Mouse (Mus musculus): ENCODE results near the gene Ap4b1. TPM values are rescaled to one million over a fixed set of nuclear protein-coding genes. Genes with fewer than 3 reads are reported as not detected.
"Not testable (repeated sequence)": the region's sequence is repeated elsewhere in the genome, so short reads cannot be mapped to it uniquely, and the experiment has no call there.

Gene Ap4b1
- 10 to 100 TPM; 18.8 to 23.7 TPM for total RNA-seq (2021)
- long read RNA-seq, experiment 1, transcript Ap4b1-201 (10 exons, 2,799 nt) = major isoform, 16 of 31 reads
- long read RNA-seq, experiment 1, partial matches to known transcripts = 5 of 31 reads
- long read RNA-seq, experiment 1, other reads (novel, unspliced or antisense) = 10 of 31 reads
- long read RNA-seq, experiment 2, transcript Ap4b1-201 (10 exons, 2,799 nt) = major isoform, 11 of 16 reads
- long read RNA-seq, experiment 2, partial matches to known transcripts = 1 of 16 reads
- long read RNA-seq, experiment 2, other reads (novel, unspliced or antisense) = 4 of 16 reads

DNA sequence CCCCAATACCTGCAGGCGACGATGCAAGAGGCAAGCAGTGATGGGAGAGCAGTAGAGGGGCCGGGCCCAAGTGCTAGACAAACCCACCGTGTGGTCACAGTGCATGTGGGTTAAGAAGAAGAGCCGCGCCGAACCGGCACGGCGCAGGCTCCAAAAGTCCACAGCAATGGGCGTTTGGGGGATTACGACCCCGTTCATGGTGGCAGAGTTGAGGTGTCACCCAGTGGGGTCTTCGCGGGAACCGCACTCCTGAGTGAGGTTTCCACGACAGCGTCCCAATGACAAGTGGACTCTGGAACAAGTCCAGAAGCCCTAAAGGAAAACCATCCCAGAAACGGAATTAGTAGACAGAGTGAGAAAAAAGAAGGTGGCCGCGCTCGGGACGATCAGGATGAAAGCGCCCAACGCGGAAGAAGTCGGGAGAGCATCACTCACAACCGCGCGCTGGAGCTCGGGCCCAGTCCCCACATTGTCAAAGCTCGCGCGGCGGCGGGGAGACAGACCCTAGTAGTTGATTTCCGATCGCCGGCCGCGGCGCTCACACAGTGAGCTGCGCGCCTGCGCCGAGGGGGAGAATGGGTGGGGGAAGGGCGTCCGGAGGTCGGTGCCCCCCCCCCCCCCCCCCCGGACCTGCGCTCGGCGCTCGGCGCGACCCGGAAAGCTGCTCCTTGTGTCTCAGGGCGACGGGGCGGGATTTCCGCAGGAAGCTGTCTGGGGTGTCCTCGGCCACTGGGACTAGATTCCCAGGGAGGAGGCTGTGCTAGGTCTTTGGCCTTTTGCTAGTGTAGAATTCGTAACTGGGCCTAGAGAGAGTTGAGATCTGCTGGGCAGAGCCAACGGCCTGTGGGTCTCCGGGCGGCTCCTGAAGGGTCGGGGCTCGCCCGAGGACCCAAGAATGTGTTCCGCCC is at the start of gene Ap4b1, which contains the start of the genes Dclre1b and Gm43064:
Gene Ap4b1 (plus strand): TSS at position 630 of the 908 bp plus-strand sequence.
Gene Dclre1b (minus strand): TSS at position 554 of the 908 bp plus-strand sequence.
Gene Gm43064 (plus strand): TSS at position 683 of the 908 bp plus-strand sequence.
- peak; percentile 94 for DNase-seq

DNA sequence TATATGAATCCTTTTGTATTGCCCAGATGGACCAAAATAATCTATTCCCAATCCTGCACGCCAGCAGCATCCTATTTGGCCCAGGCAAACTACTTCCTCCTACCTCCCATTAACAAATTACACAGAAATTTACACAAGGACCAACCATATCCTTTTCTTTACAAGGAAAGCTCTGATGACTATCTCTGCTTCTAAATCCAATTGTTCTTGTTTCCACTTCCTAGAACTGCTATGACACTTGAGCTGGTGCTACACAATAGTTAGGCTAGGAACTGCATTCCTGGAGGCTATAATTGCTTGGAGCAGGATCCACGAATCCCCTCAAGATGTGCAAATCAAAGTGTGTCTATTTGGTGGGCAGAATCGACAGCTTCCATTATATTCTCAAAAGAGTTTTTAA is 42.5 kb upstream of the Ap4b1 start:
- no peak for DNase-seq

DNA sequence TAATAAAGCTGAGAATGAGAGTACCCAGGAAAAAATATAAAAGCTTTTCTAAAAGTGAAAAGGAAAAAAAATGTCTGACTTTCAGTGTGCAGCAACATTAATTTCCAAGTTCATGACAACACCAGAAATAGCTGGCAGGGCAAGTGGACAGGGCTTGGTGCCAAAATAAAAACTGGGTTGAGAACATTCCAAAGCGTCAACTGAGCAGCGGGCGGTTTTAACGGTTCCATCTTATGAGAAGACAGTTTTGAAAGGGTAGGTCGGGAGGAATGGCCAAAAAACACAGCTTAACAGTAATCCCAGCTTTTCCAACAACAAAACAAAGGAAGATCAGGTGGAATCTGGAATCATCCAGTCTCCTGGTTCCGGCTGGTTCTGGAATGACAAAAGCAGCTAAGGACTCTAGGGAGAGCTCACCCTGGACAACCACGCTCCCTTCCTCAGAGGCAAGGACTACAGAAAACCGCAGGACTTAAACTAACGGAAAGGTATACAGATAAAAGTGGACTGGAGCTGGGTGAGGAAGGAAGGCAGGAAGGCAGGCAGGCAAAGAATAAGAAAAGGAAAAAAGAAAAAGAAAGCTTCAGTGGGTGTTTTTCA is 37.7 kb upstream of the Ap4b1 start:
- peak; percentile 85 for DNase-seq

DNA sequence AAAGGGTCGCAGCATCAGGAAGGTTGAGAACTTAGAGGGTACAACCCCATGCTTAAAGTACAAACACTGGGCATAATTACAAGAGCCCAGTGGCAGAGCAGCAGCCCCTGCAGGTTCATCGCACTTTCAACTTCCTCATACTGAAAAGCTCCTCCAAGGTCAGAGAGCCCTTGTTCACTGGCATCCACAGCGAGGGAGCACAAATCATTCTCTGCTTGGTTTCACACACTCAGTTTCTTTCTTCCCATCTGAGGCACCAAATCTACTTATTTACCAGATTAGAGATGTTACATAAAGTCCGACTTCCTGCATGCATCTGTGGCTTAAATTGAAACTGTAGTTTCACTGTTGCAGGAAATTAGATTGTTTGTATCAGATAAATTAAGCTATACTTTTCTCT is 36.5 kb upstream of the Ap4b1 start:
- DNase-seq = no peak

DNA sequence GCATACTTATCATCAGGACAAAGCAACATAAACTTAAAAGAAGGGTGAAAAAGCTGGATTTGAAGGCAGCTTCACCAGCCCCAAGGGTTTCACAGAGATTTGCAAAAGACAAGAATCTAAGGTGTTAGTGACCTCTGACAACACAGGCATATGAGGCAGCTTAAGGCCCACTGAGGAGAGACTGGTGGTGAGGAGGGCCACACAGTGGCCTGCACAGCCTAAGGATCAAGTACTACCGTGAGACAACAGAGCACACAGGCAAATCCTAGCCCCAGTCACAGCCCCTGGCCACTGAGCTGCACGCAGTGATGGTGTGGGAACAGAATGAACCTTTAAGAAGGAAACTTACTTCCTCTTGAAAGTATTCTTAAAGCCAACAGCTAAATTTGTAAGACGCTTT is 35.8 kb upstream of the Ap4b1 start:
- no peak for DNase-seq

DNA sequence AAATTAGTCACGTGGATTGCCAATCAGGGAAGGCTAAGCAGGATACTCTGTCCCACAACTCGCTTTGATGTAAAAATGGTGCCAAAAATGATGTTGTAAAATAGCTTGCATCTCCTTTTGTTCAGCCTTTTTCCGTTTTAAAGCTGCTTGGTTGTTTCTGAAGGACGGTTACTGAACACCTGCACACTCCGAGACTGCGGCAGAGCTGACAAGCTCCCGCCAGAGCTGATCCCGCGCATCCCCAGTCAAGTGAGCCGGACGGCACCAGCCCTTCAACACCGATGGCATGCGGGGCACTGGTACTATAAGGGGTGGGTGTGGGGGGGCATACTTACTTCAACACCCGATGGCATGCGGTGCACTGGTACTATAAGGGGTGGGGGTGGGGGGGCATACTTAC is 35.3 kb upstream of the Ap4b1 start:
- no peak for DNase-seq

DNA sequence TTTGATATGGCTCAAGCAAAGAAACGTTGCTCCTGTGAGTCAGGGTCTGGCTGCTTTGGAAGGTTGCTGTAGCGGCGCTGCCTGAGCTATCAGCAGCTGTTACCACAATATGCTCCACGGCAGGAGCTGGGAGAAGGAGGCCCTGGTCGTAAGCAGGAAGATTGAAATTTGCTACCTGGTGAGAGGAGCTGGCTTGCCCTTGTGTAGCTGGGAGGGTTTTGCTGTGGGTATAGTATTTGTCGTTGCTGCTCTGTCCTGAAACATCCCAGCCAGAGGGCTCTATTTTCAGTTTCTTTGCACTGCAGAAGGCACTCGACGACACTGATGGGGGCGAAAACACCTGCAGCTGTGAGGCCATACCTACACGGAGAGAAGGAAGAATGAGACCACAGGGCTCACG is 31.4 kb upstream of the Ap4b1 start:
- no peak for DNase-seq

DNA sequence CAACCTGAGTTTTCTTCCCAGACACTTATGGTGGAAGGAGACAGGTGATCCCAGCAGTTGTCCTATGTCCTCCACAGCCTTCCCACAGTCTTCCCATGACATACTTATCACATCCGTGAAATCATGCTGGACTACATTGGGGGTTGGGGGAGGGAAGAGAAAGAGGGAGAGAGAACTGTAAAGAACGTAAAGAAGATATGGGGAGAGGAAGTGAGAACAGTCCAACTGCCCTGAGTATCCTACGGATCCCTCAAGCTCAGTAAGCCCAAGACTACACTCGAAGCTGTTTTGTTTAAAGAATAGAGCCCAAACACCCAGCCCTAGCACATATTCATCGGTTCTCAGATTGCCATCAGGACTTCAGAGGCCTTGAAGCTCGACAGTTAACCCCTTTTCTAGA is 30.7 kb upstream of the Ap4b1 start:
- DNase-seq = no peak

DNA sequence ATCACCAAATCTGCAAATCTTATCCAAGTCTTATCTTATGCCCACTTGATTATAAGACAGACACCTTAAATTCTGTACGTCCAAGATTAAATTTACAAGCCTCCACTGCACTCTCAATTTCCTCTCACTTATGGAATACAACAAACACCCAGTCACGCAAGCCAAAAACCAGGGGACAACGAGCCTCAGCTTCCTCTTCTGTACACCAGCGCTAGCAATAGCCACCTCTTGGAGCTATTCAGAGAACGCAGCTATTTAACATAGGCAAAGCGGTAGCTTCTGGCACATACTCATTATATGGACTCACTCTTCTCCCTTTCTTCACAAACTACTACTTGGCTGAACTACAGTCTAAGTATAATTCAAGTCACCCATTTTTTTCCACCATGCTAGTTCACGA is 30.1 kb upstream of the Ap4b1 start:
- no peak for DNase-seq

DNA sequence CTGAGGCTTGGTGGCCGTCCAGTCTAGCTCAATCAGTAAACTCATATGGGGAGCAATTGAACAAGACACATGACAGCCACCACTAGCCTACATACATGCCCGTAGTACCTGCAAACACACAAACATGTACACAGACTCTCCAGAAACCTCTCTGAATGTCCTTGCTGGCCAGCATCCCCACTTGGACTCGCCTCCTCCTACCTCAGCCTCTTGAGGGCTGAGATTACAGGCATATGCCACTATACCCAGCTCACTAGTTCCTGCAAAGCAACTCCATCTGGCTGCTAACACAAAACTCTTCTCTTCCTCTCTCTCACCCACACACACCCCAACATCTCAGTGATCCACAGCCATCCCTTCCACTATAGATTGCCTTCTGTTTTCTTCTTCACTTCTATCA is 29.0 kb upstream of the Ap4b1 start:
- no peak for DNase-seq

DNA sequence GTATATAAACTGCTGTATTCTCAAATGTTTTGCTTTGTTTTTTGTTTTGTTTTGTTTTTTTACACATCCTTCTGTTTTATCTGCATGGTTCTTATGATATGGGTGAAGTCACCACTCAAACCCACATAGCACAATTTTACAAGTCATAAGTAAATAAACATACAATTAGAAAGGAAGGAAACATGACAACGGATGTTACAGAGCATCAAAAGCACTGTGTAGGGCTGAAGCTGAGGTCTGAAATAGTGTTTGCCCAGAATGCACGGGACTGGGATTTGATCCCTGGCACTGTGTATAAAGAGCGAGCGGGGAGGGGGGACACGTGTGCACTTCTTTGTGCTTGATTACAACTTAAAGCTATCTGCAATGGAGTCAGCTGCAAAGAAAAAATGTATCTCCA is 28.5 kb upstream of the Ap4b1 start:
- DNase-seq = no peak

DNA sequence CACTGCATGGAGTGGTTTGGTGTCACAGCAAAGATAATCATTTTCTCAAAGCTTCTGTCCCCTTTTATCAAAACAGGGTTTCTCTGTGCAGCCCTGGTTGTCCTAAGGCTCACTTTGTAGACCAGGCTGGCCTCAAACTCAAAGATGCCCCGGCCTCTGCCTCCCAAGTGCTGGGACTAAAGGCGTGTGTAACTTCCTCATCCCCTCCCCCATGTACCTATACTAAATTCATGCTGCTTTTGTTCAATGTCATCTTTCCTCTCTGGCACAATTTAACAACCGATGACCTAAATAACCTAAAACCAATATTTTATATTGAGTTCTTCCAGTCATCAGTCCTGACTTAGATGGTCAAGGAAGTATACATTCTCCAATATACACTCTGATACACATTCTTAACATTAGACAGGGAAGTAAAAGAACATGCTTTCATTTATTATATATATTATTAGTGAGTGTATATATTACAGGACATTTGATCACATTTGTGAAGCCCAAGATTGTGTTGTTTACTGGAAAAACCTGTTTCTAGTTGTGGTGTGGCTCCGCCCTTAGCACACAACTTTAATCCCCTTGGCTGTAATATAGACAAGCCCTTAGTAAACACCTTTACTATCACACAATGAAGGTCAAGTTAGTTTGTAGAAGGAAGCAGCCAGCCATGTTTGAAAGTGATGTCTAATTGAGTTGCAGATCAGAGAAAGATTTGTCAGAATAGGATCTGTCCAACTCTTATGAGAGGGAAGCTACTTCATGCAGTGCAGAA is 26.3 kb upstream of the Ap4b1 start:
- DNase-seq = no peak

DNA sequence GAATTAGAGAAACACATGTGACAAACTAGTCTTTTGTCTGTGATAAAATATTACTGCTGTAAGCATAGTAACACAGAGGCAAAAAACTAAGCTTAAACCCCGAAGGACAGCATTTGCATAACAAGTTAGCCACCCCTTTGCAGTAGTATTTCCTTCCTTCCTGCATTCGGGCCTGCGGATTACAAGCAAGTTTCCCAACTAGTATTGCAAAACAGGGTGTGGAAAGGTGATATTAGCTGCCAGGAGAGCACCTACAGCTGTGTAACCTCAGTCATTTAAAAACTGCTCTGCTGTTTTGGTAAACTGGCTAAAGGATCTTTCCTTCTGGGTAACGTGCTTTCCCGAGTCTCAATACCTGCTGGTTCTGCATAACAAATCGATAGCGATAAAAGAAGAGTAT is 22.1 kb upstream of the Ap4b1 start:
- DNase-seq = peak; percentile 50

DNA sequence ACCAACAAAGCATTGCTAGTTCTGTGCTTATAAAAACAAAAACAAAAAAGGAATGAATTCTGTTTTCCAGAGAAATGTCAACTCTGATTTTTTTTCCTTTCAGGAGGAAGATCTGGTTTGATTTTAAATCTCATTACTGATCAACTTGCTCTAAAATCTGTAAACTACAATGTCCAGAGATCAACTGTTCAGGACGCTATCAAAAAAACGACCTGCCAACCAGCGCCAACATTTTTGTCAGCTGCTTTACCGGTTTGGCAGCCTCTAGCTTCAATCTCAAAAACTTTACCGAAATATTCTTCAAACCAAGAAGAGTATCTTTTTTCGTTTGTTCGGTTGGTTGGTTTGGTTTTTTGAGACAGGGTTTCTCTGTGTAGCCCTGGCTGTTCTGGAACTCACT is 20.2 kb upstream of the Ap4b1 start:
- DNase-seq = no peak

DNA sequence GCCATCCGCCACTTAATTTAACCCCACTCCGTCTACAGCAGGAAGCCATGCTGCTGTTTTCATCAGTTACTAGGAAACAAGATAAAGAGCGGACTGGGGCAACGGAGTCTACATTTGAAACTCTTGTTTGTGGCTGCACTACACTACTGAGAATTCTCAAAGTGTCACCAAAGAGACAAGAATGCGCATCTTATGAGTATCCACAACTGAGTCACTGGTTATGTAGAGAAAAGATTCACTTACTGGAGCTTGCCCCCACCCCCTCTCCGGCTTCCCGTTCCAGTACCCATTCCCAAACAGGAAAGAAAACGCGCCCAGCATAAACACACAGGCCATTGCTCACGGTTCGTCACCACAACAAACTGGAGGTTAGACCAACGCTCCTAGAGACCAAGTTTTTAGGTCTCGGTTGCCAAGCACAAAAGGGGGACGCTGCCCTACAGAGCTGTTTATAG is 19.4 kb upstream of the Ap4b1 start:
- DNase-seq = peak; percentile 57

DNA sequence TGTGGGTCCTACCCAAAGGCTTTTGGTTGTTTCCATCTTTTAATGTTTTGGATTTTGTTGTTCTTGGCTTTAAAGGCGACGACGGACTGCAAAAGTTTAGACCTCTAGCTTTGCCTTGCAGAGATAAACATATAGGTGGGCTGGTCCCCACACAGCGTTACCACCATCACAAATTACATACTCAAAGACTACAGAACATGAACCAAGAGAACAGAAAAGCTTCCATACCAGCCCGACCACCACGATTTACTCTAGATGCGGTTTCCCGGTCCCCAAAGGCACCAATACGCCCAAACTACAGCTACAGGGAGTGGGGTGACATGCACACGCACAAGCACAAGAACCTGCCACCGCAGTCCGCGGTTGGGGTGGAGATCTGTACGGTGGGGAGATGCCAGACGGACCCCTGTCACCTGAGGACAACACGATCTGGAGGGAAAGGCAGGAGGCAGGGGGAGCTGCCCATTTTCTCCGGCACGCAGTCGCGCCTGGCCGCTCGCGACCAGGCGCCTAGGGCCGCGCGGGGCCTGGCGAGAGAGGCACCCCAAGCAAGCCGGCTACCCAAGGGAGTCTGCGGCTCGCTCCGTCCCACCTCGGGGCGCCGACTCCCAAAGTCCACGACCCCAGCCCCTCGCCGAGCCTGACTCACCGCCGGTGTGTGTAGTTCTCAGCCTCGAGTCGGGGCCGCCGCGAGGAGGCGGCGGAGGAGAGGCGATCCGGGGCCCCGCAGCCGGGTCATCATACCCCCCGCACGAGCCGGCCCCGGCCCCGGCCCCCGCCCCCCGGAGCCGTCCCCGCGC is 18.8 kb upstream of the Ap4b1 start:
- peak; percentile 56 for DNase-seq

DNA sequence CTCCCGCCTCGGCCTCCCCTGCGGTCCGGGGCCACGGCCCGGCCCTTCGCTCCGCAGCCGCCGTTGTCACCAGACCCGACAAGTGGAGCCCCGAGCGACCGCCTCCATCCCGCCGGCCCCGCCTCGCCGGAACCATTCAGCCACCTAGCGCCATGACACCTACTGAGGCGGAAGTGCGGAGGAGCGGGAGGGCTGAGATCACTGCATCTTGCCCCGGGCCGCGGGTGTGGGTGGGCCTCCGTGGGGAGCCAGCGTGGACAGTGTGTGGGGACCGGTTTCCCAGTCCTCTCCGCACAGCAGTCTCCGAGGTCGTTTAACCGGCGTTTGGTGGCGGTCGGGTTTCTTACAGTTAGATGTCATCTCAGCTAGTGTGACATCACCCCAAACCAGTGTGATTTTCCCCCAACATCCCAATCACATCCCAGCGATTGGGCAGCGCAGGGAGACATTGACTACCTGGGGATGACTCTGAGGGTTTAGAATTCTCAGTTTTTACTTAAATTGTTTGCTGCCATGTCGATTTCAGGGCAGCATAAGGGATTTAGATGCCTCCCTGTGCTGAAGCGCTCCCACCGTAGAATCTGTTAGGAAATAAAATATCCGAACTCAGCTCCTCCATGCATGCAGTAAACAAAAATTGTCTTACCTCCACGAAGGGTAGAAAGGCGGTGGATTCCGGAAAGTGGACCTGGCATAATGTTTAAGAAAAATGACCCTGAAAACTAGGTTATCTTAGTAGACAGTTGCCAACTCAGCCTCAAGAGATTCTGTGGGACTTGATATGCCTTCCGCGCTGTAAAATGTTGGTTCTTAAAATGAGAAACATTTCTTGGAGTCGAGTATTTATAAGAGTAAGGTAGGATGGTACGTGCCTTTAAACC is 17.9 kb upstream of the Ap4b1 start, which contains the start of gene Hipk1:
Gene Hipk1 (minus strand): TSS at position 334 of the 881 bp plus-strand sequence.
- DNase-seq = peak; percentile 96

DNA sequence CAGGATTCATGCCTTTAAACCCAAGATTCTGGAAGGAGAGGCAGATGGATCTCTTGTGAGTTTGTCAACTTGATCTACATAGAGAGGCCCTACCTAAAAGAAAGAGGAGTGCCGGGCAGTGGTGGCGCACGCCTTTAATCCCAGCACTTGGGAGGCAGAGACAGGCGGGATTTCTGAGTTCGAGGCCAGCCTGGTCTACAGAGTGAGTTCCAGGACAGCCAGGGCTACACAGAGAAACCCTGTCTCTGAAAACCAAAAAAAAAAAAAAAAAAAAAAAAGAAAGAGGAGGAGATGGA is 17.3 kb upstream of the Ap4b1 start:
- not testable (repeated sequence) for DNase-seq

DNA sequence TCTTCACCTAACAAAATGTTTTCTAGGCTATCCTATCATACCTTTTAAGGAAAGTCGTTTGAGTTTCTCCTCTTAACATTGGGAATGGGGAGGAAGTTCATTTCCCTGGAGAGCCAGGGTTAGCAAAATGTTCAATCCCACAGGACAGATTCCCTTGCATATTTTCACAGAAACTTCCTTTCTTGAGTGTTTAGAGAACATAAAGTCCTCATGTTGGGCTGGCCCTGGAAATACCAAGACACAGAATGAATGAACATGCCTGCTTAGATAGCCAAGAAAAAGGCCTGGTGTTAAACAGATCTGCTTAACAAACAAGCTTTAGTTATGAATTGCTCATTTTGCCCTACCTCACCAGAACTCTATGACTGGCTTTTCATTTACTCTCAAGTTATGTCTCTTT is 16.8 kb upstream of the Ap4b1 start:
- no peak for DNase-seq

DNA sequence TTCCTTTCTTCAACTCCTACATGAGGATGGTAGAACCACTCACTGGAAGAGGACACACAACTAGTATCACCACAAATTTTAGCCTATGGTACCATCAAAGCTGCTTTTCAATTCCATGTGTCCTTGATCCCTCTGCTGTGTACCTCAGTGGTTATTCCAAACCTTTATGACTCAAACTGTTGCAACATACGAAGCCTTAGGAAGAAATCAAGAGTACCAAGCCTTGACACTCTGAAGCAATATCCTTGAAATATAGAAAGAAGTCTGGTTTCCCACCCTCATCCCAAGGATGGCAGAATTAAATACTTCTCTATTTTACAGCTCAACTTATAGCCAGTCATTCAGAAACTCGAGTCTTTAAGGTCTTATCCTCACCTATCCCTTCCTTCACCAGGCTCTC is 12.9 kb upstream of the Ap4b1 start:
- DNase-seq = no peak
